ENCODE assay signal across 21 mouse cellular contexts in genomic region chr9:98932931-98933330, GRCm38 (mm10). TPM values are rescaled to one million over a fixed set of nuclear protein-coding genes. Genes with fewer than 3 reads are reported as not detected.
A peak's percentile ranks its signal among the peaks of the same experiment; 100 is the strongest.
DNase-seq lines count a peak whose midpoint lies in the region; ATAC-seq and TF ChIP-seq lines count a peak whose summit lies in the region.
"Had no signal": no experiment of that assay in that cellular context is flagged by ENCODE, and none has a peak within 500 bp of the region (broad histone marks: within the 10 kb centered on the region; RNA-seq: fewer than 3 reads in every experiment).

No protein-coding gene starts in this region.

- peaks cover 6% of the 10 kb centered on the region; the same call in 1 of the 2 replicates for H3K9me3 ChIP-seq in midbrain, embryonic 10.5 days (replicated peaks)
- H3K9me3 ChIP-seq in midbrain, embryonic 16.5 days (replicated peaks; ENCODE audit: control insufficient read depth, low read length, poor library complexity, severe bottlenecking) = no peaks in the 10 kb centered on the region
- H3K9me3 ChIP-seq: embryonic facial prominence, embryonic 12.5 days; heart, embryonic 13.5 days; hindbrain, embryonic 15.5 days had no signal

- TF ChIP-seq CTCF in brain, embryonic 14.5 days (IDR thresholded peaks at IDR 0.05; ENCODE audit: borderline replicate concordance, extremely low read depth, insufficient read depth, insufficient read length) = no peak

- no peak overlapping the region for H3K4me3 ChIP-seq in midbrain, embryonic 10.5 days
- no peak overlapping the region for H3K4me3 ChIP-seq in midbrain, embryonic 16.5 days (ENCODE audit: low read depth, low read length)
- H3K4me3 ChIP-seq: embryonic facial prominence, embryonic 12.5 days; forebrain, embryonic 13.5 days; heart, embryonic 13.5 days; hindbrain, embryonic 15.5 days had no signal

- no peak for ATAC-seq in midbrain, embryonic 16.5 days
- ATAC-seq: activated CD4-positive, CD25-positive, alpha-beta regulatory T cell, adult 4 months; forebrain, embryonic 13.5 days; Patski had no signal

- peaks cover 76% of the 10 kb centered on the region for H3K27me3 ChIP-seq in midbrain, embryonic 10.5 days (ENCODE audit: low read depth, poor library complexity, severe bottlenecking)
- peaks cover 7% of the 10 kb centered on the region for H3K27me3 ChIP-seq in midbrain, embryonic 16.5 days (ENCODE audit: control insufficient read depth, insufficient read depth, low read depth, low read length)
- H3K27me3 ChIP-seq: CH12.LX had no signal

- no peak overlapping the region for H3K4me2 ChIP-seq in midbrain, embryonic 16.5 days (ENCODE audit: low read length)
- H3K4me2 ChIP-seq: embryonic facial prominence, embryonic 12.5 days; forebrain, embryonic 13.5 days; heart, embryonic 13.5 days; hindbrain, embryonic 15.5 days had no signal

- H3K36me3 ChIP-seq in midbrain, embryonic 10.5 days = no peaks in the 10 kb centered on the region
- H3K36me3 ChIP-seq in midbrain, embryonic 16.5 days (ENCODE audit: control insufficient read depth, insufficient read depth, low read length) = no peaks in the 10 kb centered on the region
- H3K36me3 ChIP-seq: embryonic facial prominence, embryonic 12.5 days; heart, embryonic 13.5 days; hindbrain, embryonic 15.5 days had no signal

- no peak overlapping the region for H3K9ac ChIP-seq in midbrain, embryonic 16.5 days (ENCODE audit: low read depth, low read length)
- H3K9ac ChIP-seq: embryonic facial prominence, embryonic 12.5 days; forebrain, embryonic 13.5 days; heart, embryonic 13.5 days; hindbrain, embryonic 15.5 days had no signal

- H3K27ac ChIP-seq in midbrain, embryonic 10.5 days (replicated peaks) = no peak overlapping the region; the same call in 1 of the 2 replicates
- H3K27ac ChIP-seq in midbrain, embryonic 16.5 days (ENCODE audit: low read length) = no peak overlapping the region
- H3K27ac ChIP-seq: forebrain, embryonic 13.5 days; heart, embryonic 13.5 days; hindbrain, embryonic 15.5 days had no signal

- peak; percentile 28 for DNase-seq in midbrain, embryonic 10.5 days (ENCODE audit: low spot score)
- DNase-seq in brain, embryonic 14.5 days (ENCODE audit: low read depth) = peak; percentile 25
- peak; percentile 38 for DNase-seq in embryo, embryonic 11 days
- DNase-seq in yolk sac, embryonic 10.5 days (ENCODE audit: low spot score) = peak; percentile 24
- DNase-seq in ovary, postnatal 10 days (ENCODE audit: low spot score) = no peak
- DNase-seq: adrenal gland, postnatal 14 days; cerebellum, adult 18-20 months; cerebellum, adult 9-11 months; gastrocnemius, postnatal 36 days; heart, adult 11 months; heart, postnatal 36 days had no signal

- TF ChIP-seq POLR2A in brain, embryonic 14.5 days (IDR thresholded peaks at IDR 0.05; ENCODE audit: borderline replicate concordance, extremely low read depth, insufficient read depth, insufficient read length, poor library complexity, severe bottlenecking) = no peak

- 5% methylated on average over 6 of the region's 6 CpGs for WGBS in midbrain, embryonic 10.5 days
- 8% methylated on average over 6 of the region's 6 CpGs for WGBS in midbrain, embryonic 16.5 days

- H3K4me1 ChIP-seq in midbrain, embryonic 10.5 days = peaks cover 33% of the 10 kb centered on the region
- no peaks in the 10 kb centered on the region for H3K4me1 ChIP-seq in midbrain, embryonic 16.5 days (ENCODE audit: control insufficient read depth, insufficient read depth, low read length)
- H3K4me1 ChIP-seq: heart, embryonic 13.5 days; hindbrain, embryonic 15.5 days had no signal

RNA-seq across cellular contexts. Expression of gene Foxl2, which starts 22.2 kb away (rescaled TPM):
- 3.5 and 4.1 TPM in 2 replicates for polyA plus RNA-seq in midbrain, embryonic 10.5 days (2016; fragmentation: Nextera tagmentation; extraction: Ambion mirVana)
- 0.49 and 0.52 TPM in 2 replicates for polyA plus RNA-seq in midbrain, embryonic 16.5 days (2015; fragmentation: Nextera tagmentation; extraction: Ambion mirVana)
- polyA plus RNA-seq in brain, embryonic 14.5 days (2012; rRNA removed) = 0.24 and 0.74 TPM in 2 replicates
- polyA plus RNA-seq: activated CD4-positive, CD25-positive, alpha-beta regulatory T cell, adult 4 months; heart, embryonic 13.5 days; heart, postnatal 0 days had no signal

RNA-seq across cellular contexts. Expression of gene 7420426K07Rik, which starts 30.0 kb away (rescaled TPM):
- polyA plus RNA-seq in midbrain, embryonic 10.5 days (2016; fragmentation: Nextera tagmentation; extraction: Ambion mirVana) = not detected in 2 replicates
- polyA plus RNA-seq in midbrain, embryonic 16.5 days (2015; fragmentation: Nextera tagmentation; extraction: Ambion mirVana) = not detected in 2 replicates
- not detected in 2 replicates for polyA plus RNA-seq in brain, embryonic 14.5 days (2012; rRNA removed)
- polyA plus RNA-seq: activated CD4-positive, CD25-positive, alpha-beta regulatory T cell, adult 4 months; embryonic facial prominence, embryonic 12.5 days; forebrain, embryonic 13.5 days; heart, embryonic 13.5 days; heart, postnatal 0 days; hindbrain, embryonic 11.5 days; hindbrain, embryonic 15.5 days; Patski had no signal

RNA-seq across cellular contexts. Expression of gene Faim, which starts 53.2 kb away (rescaled TPM):
- polyA plus RNA-seq in midbrain, embryonic 10.5 days (2016; fragmentation: Nextera tagmentation; extraction: Ambion mirVana) = 73.5 and 81.5 TPM in 2 replicates
- polyA plus RNA-seq in midbrain, embryonic 16.5 days (2015; fragmentation: Nextera tagmentation; extraction: Ambion mirVana) = 118 and 119 TPM in 2 replicates
- polyA plus RNA-seq in brain, embryonic 14.5 days (2012; rRNA removed) = 21.9 and 35.6 TPM in 2 replicates
